ENCODE assay signal across 31 mouse cellular contexts in the genomic region with DNA sequence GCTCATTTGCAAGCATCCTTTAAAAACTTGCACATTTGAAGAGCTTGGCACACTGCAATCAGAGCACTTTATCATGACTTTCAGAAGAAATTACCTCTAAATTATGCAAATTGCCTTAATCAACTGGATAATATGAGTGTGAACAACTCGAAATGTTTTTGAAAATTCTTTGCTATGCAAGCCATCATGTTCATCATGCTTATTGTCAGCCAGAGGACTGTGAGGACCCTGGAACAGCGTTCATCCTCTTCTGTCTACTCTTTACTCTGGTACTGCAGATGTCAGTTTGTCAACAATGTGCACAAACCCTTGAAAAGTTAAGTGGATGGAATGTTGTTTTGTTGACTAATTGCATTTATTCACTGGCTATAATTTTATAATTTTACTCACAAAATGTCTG.
DNase-seq lines count a peak whose midpoint lies in the region; ATAC-seq lines count a peak whose summit lies in the region.
"Had no signal": no experiment of that assay in that cellular context is flagged by ENCODE, and none has a peak within 500 bp of the region (broad histone marks: within the 10 kb centered on the region; RNA-seq: fewer than 3 reads in every experiment).

No protein-coding gene starts in this region.

- WGBS in forebrain, embryonic 13.5 days: 58% methylated on average over 2 of the region's 2 CpGs
- WGBS in forebrain, embryonic 10.5 days: 77% methylated on average over 2 of the region's 2 CpGs
- 53% methylated on average over 2 of the region's 2 CpGs for WGBS in forebrain, embryonic 15.5 days

- DNase-seq in forebrain, embryonic 10.5 days (ENCODE audit: extremely low spot score, low spot score): no peak
- DNase-seq in telencephalon, adult 2 months (ENCODE audit: low read depth, low spot score): peak; percentile 9
- DNase-seq: adrenal gland, postnatal 10 days; adrenal gland, postnatal 36 days; B cell, adult 2 months; cerebellum, adult 11-12 months; cerebellum, adult 8-10 months; cerebellum, postnatal 10 days; cerebellum, postnatal 36 days; embryo, embryonic 11 days; gastrocnemius, postnatal 36 days; heart, adult 2 months; heart, postnatal 14 days; heart, postnatal 4 days; kidney, adult 18-20 months had no signal

- ATAC-seq in forebrain, embryonic 13.5 days: peak; percentile 71
- peak; percentile 67 for ATAC-seq in forebrain, embryonic 15.5 days (replicated peaks)
- ATAC-seq in erythroid progenitor cell, adult 5-6 weeks (replicated peaks; ENCODE audit: low FRiP score, poor library complexity, severe bottlenecking): no peak
- ATAC-seq in megakaryocyte progenitor cell, adult 5-6 weeks (replicated peaks; ENCODE audit: poor library complexity): no peak
- ATAC-seq: hindbrain, postnatal 0 days; inflammation-experienced regulatory T-cells, adult 6 months; intestine, embryonic 16.5 days; Patski had no signal

- no peaks in the 10 kb centered on the region for H3K36me3 ChIP-seq in forebrain, embryonic 13.5 days (ENCODE audit: poor library complexity, severe bottlenecking)
- H3K36me3 ChIP-seq in forebrain, embryonic 10.5 days (replicated peaks): no peaks in the 10 kb centered on the region
- H3K36me3 ChIP-seq in forebrain, embryonic 15.5 days: no peaks in the 10 kb centered on the region
- H3K36me3 ChIP-seq: embryonic facial prominence, embryonic 10.5 days; embryonic facial prominence, embryonic 13.5 days; G1E; heart, embryonic 10.5 days; heart, embryonic 13.5 days had no signal

- no peaks in the 10 kb centered on the region for H3K27me3 ChIP-seq in forebrain, embryonic 13.5 days
- H3K27me3 ChIP-seq in forebrain, embryonic 10.5 days (ENCODE audit: poor library complexity, severe bottlenecking): no peaks in the 10 kb centered on the region
- H3K27me3 ChIP-seq in forebrain, embryonic 15.5 days: no peaks in the 10 kb centered on the region
- H3K27me3 ChIP-seq: CH12.LX; embryonic facial prominence, embryonic 13.5 days; heart, embryonic 13.5 days; Patski had no signal

- no peak overlapping the region for H3K4me2 ChIP-seq in forebrain, embryonic 13.5 days
- H3K4me2 ChIP-seq in forebrain, embryonic 15.5 days (replicated peaks): no peak overlapping the region
- H3K4me2 ChIP-seq: embryonic facial prominence, embryonic 13.5 days; heart, embryonic 13.5 days; hindbrain, embryonic 14.5 days had no signal

- H3K4me3 ChIP-seq in forebrain, embryonic 13.5 days: no peak overlapping the region
- no peak overlapping the region for H3K4me3 ChIP-seq in forebrain, embryonic 10.5 days
- H3K4me3 ChIP-seq in forebrain, embryonic 15.5 days: no peak overlapping the region
- H3K4me3 ChIP-seq: embryonic facial prominence, embryonic 10.5 days; embryonic facial prominence, embryonic 13.5 days; erythroblast, embryonic 14.5 days; heart, adult 2 months; heart, embryonic 10.5 days; heart, embryonic 13.5 days had no signal

- H3K9me3 ChIP-seq in forebrain, embryonic 13.5 days (replicated peaks): no peaks in the 10 kb centered on the region
- no peaks in the 10 kb centered on the region for H3K9me3 ChIP-seq in forebrain, embryonic 10.5 days
- H3K9me3 ChIP-seq in forebrain, embryonic 15.5 days: no peaks in the 10 kb centered on the region
- H3K9me3 ChIP-seq: embryonic facial prominence, embryonic 10.5 days; embryonic facial prominence, embryonic 13.5 days; heart, embryonic 10.5 days; heart, embryonic 13.5 days had no signal

- H3K27ac ChIP-seq in forebrain, embryonic 13.5 days: no peak overlapping the region
- no peak overlapping the region for H3K27ac ChIP-seq in forebrain, embryonic 10.5 days
- H3K27ac ChIP-seq in forebrain, embryonic 15.5 days (replicated peaks): no peak overlapping the region
- H3K27ac ChIP-seq: embryonic facial prominence, embryonic 10.5 days; embryonic facial prominence, embryonic 13.5 days; heart, adult 2 months; heart, embryonic 10.5 days; heart, embryonic 13.5 days; hindbrain, embryonic 14.5 days; hindbrain, postnatal 0 days had no signal

- H3K4me1 ChIP-seq in forebrain, embryonic 13.5 days: no peaks in the 10 kb centered on the region
- no peaks in the 10 kb centered on the region for H3K4me1 ChIP-seq in forebrain, embryonic 10.5 days
- H3K4me1 ChIP-seq in forebrain, embryonic 15.5 days: no peaks in the 10 kb centered on the region
- H3K4me1 ChIP-seq: embryonic facial prominence, embryonic 10.5 days; embryonic facial prominence, embryonic 13.5 days; heart, embryonic 10.5 days; heart, embryonic 13.5 days had no signal

- no peak overlapping the region for H3K9ac ChIP-seq in forebrain, embryonic 13.5 days
- H3K9ac ChIP-seq in forebrain, embryonic 15.5 days (replicated peaks): no peak overlapping the region
- H3K9ac ChIP-seq: embryonic facial prominence, embryonic 13.5 days; heart, embryonic 13.5 days; hindbrain, embryonic 14.5 days had no signal

Comparison
In these comparisons a context has a peak if more than half of its experiments do, and no peak if none do; other contexts are left out.
1. ATAC-seq: peak in forebrain, embryonic 13.5 days (single experiment) and forebrain, embryonic 15.5 days (single experiment); none in erythroid progenitor cell, adult 5-6 weeks (single experiment) and megakaryocyte progenitor cell, adult 5-6 weeks (single experiment).